Mouse (Mus musculus) kidney, postnatal 0 days (tissue): ENCODE results near the gene Rpl7l1. TPM values are rescaled to one million over a fixed set of nuclear protein-coding genes. Genes with fewer than 3 reads are reported as not detected.

Experiments used
- ATAC-seq: fragments of 200-750 bp; cut with Nextera tagmentation; replicated peaks from 2 replicates; pipeline ENCODE4 v1.8.0; 2017; ENCODE audit warnings: low read depth, moderate number of reproducible peaks, moderate TSS enrichment, moderate library complexity; ENCODE audit not compliant: low FRiP score
- DNase-seq: peaks from one replicate; pipeline ENCODE4 v3.0.0-alpha.2; 2016; ENCODE audit warnings: low spot score
- H3K27ac ChIP-seq: fragments of 300-500 bp; sonication (generic); 2 replicates; pipeline ENCODE4 v1.5.1; 2014; ENCODE audit warnings: mild to moderate bottlenecking
- H3K27me3 ChIP-seq: fragments of 300-500 bp; sonication (generic); 2 replicates; pipeline ENCODE4 v1.6.1; 2014; ENCODE audit warnings: low read length, mixed read lengths; ENCODE audit not compliant: insufficient read depth
- H3K36me3 ChIP-seq: fragments of 300-500 bp; sonication (generic); 2 replicates; pipeline ENCODE4 v1.6.1; 2014; ENCODE audit warnings: low read length, mixed read lengths; ENCODE audit not compliant: insufficient read depth
- H3K4me1 ChIP-seq: fragments of 300-500 bp; sonication (generic); replicated peaks from 2 replicates; pipeline ENCODE4 v1.6.1; 2014; ENCODE audit warnings: antibody characterized with exemption, low read length, mixed read lengths; ENCODE audit not compliant: insufficient read depth
- H3K4me2 ChIP-seq: fragments of 300-500 bp; sonication (generic); 2 replicates; pipeline ENCODE4 v1.6.1; 2014; ENCODE audit warnings: mild to moderate bottlenecking, low read length, moderate library complexity, mixed read lengths
- H3K4me3 ChIP-seq: fragments of 300-500 bp; sonication (generic); replicated peaks from 2 replicates; pipeline ENCODE4 v1.5.1; 2014; ENCODE audit warnings: low read depth, low read length
- H3K9ac ChIP-seq: fragments of 300-500 bp; sonication (generic); 2 replicates; pipeline ENCODE4 v1.6.1; 2014; ENCODE audit warnings: low read depth, low read length
- H3K9me3 ChIP-seq: fragments of 300-500 bp; sonication (generic); replicated peaks from 2 replicates; pipeline ENCODE4 v1.6.1; 2016; ENCODE audit warnings: low read length, inconsistent platforms, mixed read lengths
- CTCF ChIP-seq: IDR thresholded peaks from 2 replicates; pipeline ENCODE4 v1.5.1; 2016; ENCODE audit warnings: antibody characterized with exemption, low read depth, mild to moderate bottlenecking, moderate library complexity
- WGBS: fragments of 180-500 bp; shearing (Covaris S2); extraction: QIAGEN DNeasy Blood & Tissue Kit; methylation state at CpG from one replicate; pipeline ENCODE4 v1.1.7; 2014; 5-methylcytosine and 5-hydroxymethylcytosine counted together
- polyA plus RNA-seq: library from polyadenylated mRNA; unstranded; fragments of >200 nt; fragmentation: Nextera tagmentation; extraction: Ambion mirVana; gene quantifications from 2 replicates; pipeline ENCODE4 v1.2.1, GENCODE M21; 2015

Rpl7l1 gene
- polyA plus RNA-seq, 1 experiment from 2014 or later: 138 TPM

DNA sequence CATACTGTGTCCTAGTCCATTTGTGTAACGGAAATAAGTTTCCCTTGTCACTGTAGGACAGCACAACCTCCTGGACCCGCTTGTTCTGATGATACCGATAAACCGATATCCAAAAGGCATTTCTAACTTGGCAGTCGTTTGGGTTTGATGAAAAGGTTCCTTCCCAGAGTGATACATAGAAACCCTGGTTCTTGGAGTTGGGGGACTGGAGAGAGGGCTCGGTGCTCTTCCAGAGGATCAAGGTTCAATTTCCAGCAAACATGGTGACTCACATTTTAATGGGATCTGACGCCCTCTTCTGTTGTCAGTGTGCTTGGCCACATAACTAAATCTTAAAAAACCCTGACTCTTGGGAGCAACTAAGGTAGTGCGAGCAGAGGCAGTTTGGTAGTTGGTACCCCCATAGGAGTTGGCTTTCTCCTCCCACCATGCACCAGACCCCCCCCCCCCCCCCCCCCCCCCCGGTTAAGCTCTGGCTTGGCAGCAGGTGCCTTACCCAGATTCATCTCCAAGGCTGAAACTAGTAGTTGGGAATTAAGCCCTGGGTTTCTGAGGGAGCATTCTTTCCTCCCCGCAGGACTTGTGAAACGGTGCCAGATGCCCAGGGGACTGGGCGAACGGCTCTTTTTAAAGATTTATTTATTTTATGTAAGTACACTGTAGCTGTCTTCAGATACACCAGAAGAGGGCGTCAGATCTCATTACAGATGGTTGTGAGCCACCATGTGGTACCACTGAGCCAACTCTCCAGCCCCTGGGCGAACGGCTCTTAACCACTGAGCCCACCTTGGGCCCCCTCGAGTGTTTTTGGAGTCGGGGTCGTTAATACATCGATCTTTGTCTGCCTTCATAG, 9.0 kb downstream of the Rpl7l1 start:
- H3K27ac ChIP-seq: peak overlapping the region; percentile 86
- no peaks in the 10 kb centered on the region for H3K27me3 ChIP-seq
- H3K4me2 ChIP-seq: peak overlapping the region; percentile 90
- 7% methylated on average over 19 of the region's 20 CpGs for WGBS
- peak overlapping the region; percentile 85 for H3K4me3 ChIP-seq
- no peaks in the 10 kb centered on the region for H3K9me3 ChIP-seq
- ATAC-seq: 0 out of 2 replicates have a peak, but pooled peaks have one; percentile 8
- TF ChIP-seq CTCF: peak; percentile 52
- H3K36me3 ChIP-seq: peaks cover 31% of the 10 kb centered on the region
- DNase-seq: peak; percentile 55
- no peaks in the 10 kb centered on the region for H3K4me1 ChIP-seq
- H3K9ac ChIP-seq: peak overlapping the region; percentile 73

GRCm38 (mm10) chr17:46772404-46773277, 9.8 kb downstream of the Rpl7l1 start, which contains the start of gene 2310039H08Rik:
TSS of gene 2310039H08Rik (plus strand) at chr17:46772635.
- Histone ChIP-seq H3K4me1 (no peaks in the 10 kb centered on the region), H3K27me3 (no peaks in the 10 kb centered on the region), H3K9ac (peak within 1 kb of the TSS; percentile 73), H3K27ac (peak within 1 kb of the TSS; percentile 86), H3K4me3 (peak within 1 kb of the TSS; percentile 85), H3K4me2 (peak within 1 kb of the TSS; percentile 90), H3K36me3 (peaks cover 23% of the 10 kb centered on the region; the same call in 1 of the 2 replicates), H3K9me3 (no peaks in the 10 kb centered on the region)
- ATAC-seq (peak; percentile 85), DNase-seq (peak; percentile 95)
- WGBS: under 1% methylated on average over 50 of the region's 50 CpGs
- no peak for TF ChIP-seq CTCF

GRCm38 (mm10) chr17:46772038-46772403, 10.5 kb downstream of the Rpl7l1 start:
- no peak for ATAC-seq
- H3K27ac ChIP-seq: peak overlapping the region; percentile 86
- 0 out of 2 replicates have a peak, but pooled peaks cover 17% of the 10 kb centered on the region for H3K36me3 ChIP-seq
- 4% methylated on average over 5 of the region's 5 CpGs for WGBS
- peak overlapping the region; percentile 85 for H3K4me3 ChIP-seq
- H3K4me2 ChIP-seq: peak overlapping the region; percentile 90
- H3K9me3 ChIP-seq: no peaks in the 10 kb centered on the region
- no peak for DNase-seq
- peak overlapping the region; percentile 73; the same call in 1 of the 2 replicates for H3K9ac ChIP-seq
- TF ChIP-seq CTCF: no peak
- no peaks in the 10 kb centered on the region for H3K27me3 ChIP-seq
- H3K4me1 ChIP-seq: no peaks in the 10 kb centered on the region

- H3K27ac ChIP-seq: peak overlapping the region; percentile 86
- H3K27me3 ChIP-seq: no peaks in the 10 kb centered on the region
- peak overlapping the region; percentile 90 for H3K4me2 ChIP-seq
- 64% methylated on average over 17 of the region's 17 CpGs for WGBS
- H3K36me3 ChIP-seq: 0 out of 2 replicates have a peak, but pooled peaks cover 17% of the 10 kb centered on the region
- H3K9ac ChIP-seq: peak overlapping the region; percentile 73; the same call in 1 of the 2 replicates
- no peak for DNase-seq
- H3K4me1 ChIP-seq: no peaks in the 10 kb centered on the region
- peak overlapping the region; percentile 85; the same call in 1 of the 2 replicates for H3K4me3 ChIP-seq
- TF ChIP-seq CTCF: no peak
- no peaks in the 10 kb centered on the region for H3K9me3 ChIP-seq
- ATAC-seq: no peak
These were observed 10.9 kb downstream of the Rpl7l1 start for GRCm38 (mm10) chr17:46771616-46772015.

DNA sequence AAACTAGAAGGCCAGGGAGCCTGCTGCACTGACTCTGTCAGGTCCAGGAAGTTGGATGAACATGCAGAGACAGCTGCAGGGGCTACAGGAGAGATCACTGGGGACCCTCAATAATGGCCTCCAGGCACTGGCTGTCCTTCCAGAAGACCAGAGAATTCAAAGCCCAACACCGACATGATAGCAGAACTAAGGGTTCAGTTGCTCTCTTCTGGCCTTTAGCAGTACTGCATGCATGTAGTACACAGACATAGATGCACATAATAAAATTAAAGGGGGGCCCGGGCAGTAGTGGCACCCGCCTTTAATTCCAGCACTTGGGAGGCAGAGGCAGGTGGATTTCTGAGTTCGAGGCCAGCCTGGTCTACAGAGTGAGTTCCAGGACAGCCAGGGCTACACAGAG, 11.4 kb downstream of the Rpl7l1 start:
- Histone ChIP-seq H3K9ac (no peak overlapping the region), H3K4me1 (no peaks in the 10 kb centered on the region), H3K27ac (no peak overlapping the region), H3K4me2 (no peak overlapping the region), H3K27me3 (no peaks in the 10 kb centered on the region), H3K36me3 (0 out of 2 replicates have a peak, but pooled peaks cover 14% of the 10 kb centered on the region), H3K9me3 (no peaks in the 10 kb centered on the region), H3K4me3 (no peak overlapping the region)
- ATAC-seq: no peak
- WGBS: 87% methylated on average over 4 of the region's 4 CpGs
- TF ChIP-seq CTCF: peak; percentile 49; the same call in 1 of the 2 replicates
- peak; percentile 24 for DNase-seq

DNA sequence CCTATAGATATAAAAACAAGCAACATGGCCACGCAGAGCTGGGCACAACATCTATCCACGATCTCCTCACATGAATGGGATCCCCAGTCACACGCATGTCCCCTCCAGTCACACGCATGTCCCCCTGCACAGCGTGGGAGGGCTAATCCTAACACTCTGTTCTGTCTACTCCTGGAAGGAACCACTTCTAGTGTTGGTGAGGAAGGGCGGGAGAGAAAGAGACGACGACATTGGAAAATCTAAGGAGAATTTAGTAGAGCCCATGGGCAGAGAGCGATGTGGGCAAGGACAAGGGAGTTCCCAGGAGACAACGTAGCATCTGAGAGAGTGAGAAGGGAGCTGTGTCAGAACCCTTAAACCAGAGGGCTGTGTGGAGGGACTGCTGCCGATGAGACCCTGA, 11.9 kb downstream of the Rpl7l1 start:
- ATAC-seq: no peak
- no peaks in the 10 kb centered on the region for H3K4me1 ChIP-seq

More for the DNA sequence above, 11.9 kb downstream of the Rpl7l1 start:
- Histone ChIP-seq H3K4me2 (no peak overlapping the region), H3K9ac (no peak overlapping the region), H3K27me3 (no peaks in the 10 kb centered on the region), H3K9me3 (no peaks in the 10 kb centered on the region), H3K4me3 (no peak overlapping the region), H3K36me3 (0 out of 2 replicates have a peak, but pooled peaks cover 10% of the 10 kb centered on the region), H3K27ac (no peak overlapping the region)
- WGBS: 92% methylated on average over 11 of the region's 11 CpGs
- no peak for TF ChIP-seq CTCF
- no peak for DNase-seq
